Mouse (Mus musculus) limb, embryonic 10.5 days (tissue): ENCODE measurements around the gene Nbea. TPM values are rescaled to one million over a fixed set of nuclear protein-coding genes. Genes with fewer than 3 reads are reported as not detected.

Source experiments
- DNase-seq: peaks from one replicate; pipeline ENCODE4 v3.0.0-alpha.2; 2017; ENCODE audit warnings: low spot score
- H3K27ac ChIP-seq: fragments of 300-500 bp; sonication (generic); 2 replicates; pipeline ENCODE4 v1.5.1; 2016; ENCODE audit warnings: mild to moderate bottlenecking
- H3K27me3 ChIP-seq: fragments of 300-500 bp; sonication (generic); 2 replicates; pipeline ENCODE4 v1.6.1; 2016; ENCODE audit warnings: low read depth, mild to moderate bottlenecking; ENCODE audit not compliant: poor library complexity, severe bottlenecking
- H3K36me3 ChIP-seq: fragments of 300-500 bp; sonication (generic); 2 replicates; pipeline ENCODE4 v1.6.1; 2016; ENCODE audit warnings: mild to moderate bottlenecking, moderate library complexity
- H3K4me1 ChIP-seq: fragments of 300-500 bp; sonication (generic); 2 replicates; pipeline ENCODE4 v1.6.1; 2016
- H3K4me3 ChIP-seq: fragments of 300-500 bp; sonication (generic); 2 replicates; pipeline ENCODE4 v1.5.1; 2016; ENCODE audit warnings: mild to moderate bottlenecking, moderate library complexity
- H3K9me3 ChIP-seq: fragments of 300-500 bp; sonication (generic); replicated peaks from 2 replicates; pipeline ENCODE4 v1.6.1; 2016; ENCODE audit warnings: mild to moderate bottlenecking
- WGBS: fragments of 180-500 bp; shearing (Covaris S2); methylation state at CpG from one replicate; pipeline ENCODE4 v1.1.7; 2016; 5-methylcytosine and 5-hydroxymethylcytosine counted together
- polyA plus RNA-seq: library from polyadenylated mRNA; unstranded; fragments of >200 nt; fragmentation: Nextera tagmentation; extraction: Ambion mirVana; gene quantifications from 2 replicates; pipeline ENCODE4 v1.2.1, GENCODE M21; 2016

The Nbea gene
- polyA plus RNA-seq, 1 experiment from 2014 or later = 19.7 TPM

GRCm38 (mm10) chr3:55599366-55600085, 584.0 kb downstream of the Nbea start:
- Histone ChIP-seq H3K27ac (peak overlapping the region; percentile 84), H3K4me1 (peaks cover 44% of the 10 kb centered on the region), H3K4me3 (no peak overlapping the region), H3K27me3 (no peaks in the 10 kb centered on the region), H3K36me3 (no peaks in the 10 kb centered on the region), H3K9me3 (no peaks in the 10 kb centered on the region)
- DNase-seq = peak; percentile 57
- WGBS = 33% methylated on average over 17 of the region's 17 CpGs

GRCm38 (mm10) chr3:55598681-55599080, 584.8 kb downstream of the Nbea start:
- Histone ChIP-seq H3K27ac (peak overlapping the region; percentile 84), H3K36me3 (no peaks in the 10 kb centered on the region), H3K27me3 (no peaks in the 10 kb centered on the region), H3K4me3 (no peak overlapping the region), H3K4me1 (peaks cover 44% of the 10 kb centered on the region), H3K9me3 (no peaks in the 10 kb centered on the region)
- WGBS = 23% methylated on average over 2 of the region's 2 CpGs
- DNase-seq = peak; percentile 52

- Histone ChIP-seq H3K27ac (peak overlapping the region; percentile 42; the same call in 1 of the 2 replicates), H3K9me3 (no peaks in the 10 kb centered on the region), H3K4me1 (peaks cover 41% of the 10 kb centered on the region), H3K4me3 (no peak overlapping the region), H3K27me3 (no peaks in the 10 kb centered on the region), H3K36me3 (no peaks in the 10 kb centered on the region)
- WGBS = 89% methylated on average over 5 of the region's 5 CpGs
- no peak for DNase-seq
These were observed 590.2 kb downstream of the Nbea start for GRCm38 (mm10) chr3:55593312-55593711.

- Histone ChIP-seq H3K4me1 (peaks cover 59% of the 10 kb centered on the region), H3K36me3 (no peaks in the 10 kb centered on the region), H3K27ac (peak overlapping the region; percentile 90), H3K9me3 (no peaks in the 10 kb centered on the region), H3K27me3 (no peaks in the 10 kb centered on the region), H3K4me3 (no peak overlapping the region)
- no peak for DNase-seq
- WGBS = 58% methylated on average over 6 of the region's 6 CpGs
These were observed 592.8 kb downstream of the Nbea start for GRCm38 (mm10) chr3:55590727-55591126.

GRCm38 (mm10) chr3:55590291-55590690, 593.2 kb downstream of the Nbea start:
- Histone ChIP-seq H3K36me3 (no peaks in the 10 kb centered on the region), H3K27ac (peak overlapping the region; percentile 90), H3K27me3 (no peaks in the 10 kb centered on the region), H3K4me1 (peaks cover 59% of the 10 kb centered on the region), H3K4me3 (no peak overlapping the region), H3K9me3 (no peaks in the 10 kb centered on the region)
- DNase-seq = no peak
- WGBS = 73% methylated on average over 2 of the region's 2 CpGs

GRCm38 (mm10) chr3:55589402-55589944, 594.0 kb downstream of the Nbea start:
- H3K9me3 ChIP-seq = no peaks in the 10 kb centered on the region
- H3K36me3 ChIP-seq = no peaks in the 10 kb centered on the region
- H3K4me1 ChIP-seq = peaks cover 59% of the 10 kb centered on the region
- no peak overlapping the region for H3K4me3 ChIP-seq
- DNase-seq = peak; percentile 56
- no peaks in the 10 kb centered on the region for H3K27me3 ChIP-seq
- peak overlapping the region; percentile 90 for H3K27ac ChIP-seq
- WGBS = 34% methylated on average over 8 of the region's 8 CpGs

- 7% methylated on average over 12 of the region's 12 CpGs for WGBS
- peak; percentile 82 for DNase-seq
- peak overlapping the region; percentile 90 for H3K27ac ChIP-seq
- H3K36me3 ChIP-seq = no peaks in the 10 kb centered on the region
- H3K4me1 ChIP-seq = peaks cover 56% of the 10 kb centered on the region
- no peaks in the 10 kb centered on the region for H3K27me3 ChIP-seq
- H3K4me3 ChIP-seq = peak overlapping the region; percentile 28
- no peaks in the 10 kb centered on the region for H3K9me3 ChIP-seq
These were observed 595.2 kb downstream of the Nbea start for GRCm38 (mm10) chr3:55587972-55588946.

GRCm38 (mm10) chr3:55587434-55587971, 596.0 kb downstream of the Nbea start:
- 28% methylated on average over 12 of the region's 12 CpGs for WGBS

More at GRCm38 (mm10) chr3:55587434-55587971, 596.0 kb downstream of the Nbea start:
- Histone ChIP-seq H3K36me3 (no peaks in the 10 kb centered on the region), H3K4me1 (peaks cover 54% of the 10 kb centered on the region), H3K9me3 (no peaks in the 10 kb centered on the region), H3K27ac (peak overlapping the region; percentile 90), H3K27me3 (no peaks in the 10 kb centered on the region), H3K4me3 (peak overlapping the region; percentile 28; the same call in 1 of the 2 replicates)
- no peak for DNase-seq
